Mouse (Mus musculus) megakaryocyte, embryonic 14.5 days (primary cell): ENCODE results near the gene Tmem159.

ENCODE experiments used
- FLI1 ChIP-seq: IDR thresholded peaks from 2 replicates; pipeline ENCODE4 v1.6.1; 2012; ENCODE audit warnings: low read length, inconsistent platforms, mixed read lengths
- GATA1 ChIP-seq: IDR thresholded peaks from 3 replicates; pipeline ENCODE4 v1.6.1; 2012; ENCODE audit warnings: mixed read lengths, low read length, inconsistent platforms, borderline replicate concordance

GRCm38 (mm10) chr7:120109676-120110075, 7.5 kb downstream of the Tmem159 start:
- TF ChIP-seq GATA1 = no peak
- no peak for TF ChIP-seq FLI1
